Mouse (Mus musculus): ENCODE measurements around the gene Bend3. TPM values are rescaled to one million over a fixed set of nuclear protein-coding genes. Genes with fewer than 3 reads are reported as not detected.

Gene Bend3
- total and polyA plus RNA-seq, 2 experiments from 2014 or later: 1.5 to 10.7 TPM

DNA sequence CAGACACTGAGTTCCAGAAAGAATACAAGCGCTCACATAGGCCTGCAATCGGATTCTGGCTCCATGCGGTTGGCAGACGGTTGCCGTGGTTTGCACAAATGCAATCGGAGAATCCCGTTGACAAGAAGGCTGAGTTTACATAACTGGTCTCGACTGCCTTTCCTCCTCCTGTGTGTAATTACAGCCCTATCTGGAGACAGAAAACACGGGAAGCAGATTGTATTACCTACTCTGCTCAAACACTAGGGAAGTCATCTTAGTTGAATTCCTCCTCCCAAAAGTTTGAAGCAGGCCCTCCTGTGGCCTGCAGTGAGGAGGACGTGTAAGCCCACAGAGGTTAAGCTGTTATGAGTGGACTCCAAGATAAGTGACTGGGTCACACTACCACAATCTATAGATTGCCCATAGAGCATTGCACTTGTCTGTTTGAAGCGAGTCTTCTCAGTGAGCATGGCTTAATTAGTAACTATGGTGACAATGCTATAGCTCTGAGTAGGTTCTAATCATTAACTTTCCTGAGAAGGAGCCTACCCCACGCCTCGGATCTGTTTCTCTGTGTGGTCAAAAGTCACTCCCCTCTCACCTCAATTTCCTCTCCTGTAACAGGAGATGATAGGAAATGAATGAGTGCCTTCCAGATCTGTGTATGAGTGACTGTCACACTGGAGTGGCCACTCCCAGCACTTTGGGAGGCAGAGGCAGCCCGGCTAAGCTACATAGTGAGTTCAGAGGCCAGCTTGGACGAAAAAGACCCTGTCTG lies 37.5 kb upstream of the Bend3 start:
- Histone ChIP-seq H3K27ac (peak overlapping the region; percentile 75; the same call in 1 of the 2 replicates), H3K4me2 (ENCODE audit: low read depth, low read length) (no peak overlapping the region), H3K4me3 (ENCODE audit: low read length) (no peak overlapping the region), H3K36me3 (ENCODE audit: insufficient read depth, low read length) (no peaks in the 10 kb centered on the region), H3K9me3 (ENCODE audit: low read length) (no peaks in the 10 kb centered on the region), H3K4me1 (ENCODE audit: insufficient read depth, low read length) (peaks cover 9% of the 10 kb centered on the region; the same call in 1 of the 2 replicates), H3K27me3 (ENCODE audit: insufficient read depth, low read length) (no peaks in the 10 kb centered on the region), H3K9ac (replicated peaks; ENCODE audit: low read length) (no peak overlapping the region)
- WGBS: 46% methylated on average over 15 of the region's 15 CpGs
- TF ChIP-seq CTCF (IDR thresholded peaks at IDR 0.05; ENCODE audit: low read depth): no peak
- no peak for DNase-seq (ENCODE audit: low spot score)
- ATAC-seq: no peak

DNA sequence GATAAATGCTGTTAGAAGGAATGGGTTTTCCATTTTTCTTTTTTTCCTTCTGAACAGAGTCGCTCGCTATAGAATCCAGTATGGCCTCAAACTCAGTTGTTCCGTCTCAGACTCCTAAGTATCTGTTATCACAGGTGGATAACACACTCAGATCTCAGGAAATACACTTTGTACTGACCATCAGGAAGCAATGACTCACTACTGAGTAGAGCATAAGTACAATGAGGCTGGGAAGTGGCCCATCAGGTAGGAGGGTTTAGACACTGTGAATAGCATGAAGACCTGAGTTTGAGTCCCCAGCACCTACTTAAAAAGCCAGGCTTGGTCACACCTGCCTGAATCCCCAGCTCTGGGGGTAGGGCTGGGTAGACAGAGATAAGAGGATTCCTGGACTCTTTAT lies 30.0 kb upstream of the Bend3 start:
- WGBS: 92% methylated on average over 3 of the region's 3 CpGs
- TF ChIP-seq CTCF (IDR thresholded peaks at IDR 0.05; ENCODE audit: low read depth): no peak
- Histone ChIP-seq H3K9ac (replicated peaks; ENCODE audit: low read length) (no peak overlapping the region), H3K36me3 (ENCODE audit: insufficient read depth, low read length) (no peaks in the 10 kb centered on the region), H3K4me2 (ENCODE audit: low read depth, low read length) (no peak overlapping the region), H3K27me3 (ENCODE audit: insufficient read depth, low read length) (no peaks in the 10 kb centered on the region), H3K27ac (no peak overlapping the region), H3K9me3 (ENCODE audit: low read length) (no peaks in the 10 kb centered on the region), H3K4me3 (ENCODE audit: low read length) (no peak overlapping the region), H3K4me1 (ENCODE audit: insufficient read depth, low read length) (peaks cover 3% of the 10 kb centered on the region; the same call in 1 of the 2 replicates)
- DNase-seq (ENCODE audit: low spot score) (no peak), ATAC-seq (no peak)

- Histone ChIP-seq H3K27ac (no peak overlapping the region), H3K36me3 (ENCODE audit: insufficient read depth, low read length) (no peaks in the 10 kb centered on the region), H3K4me3 (ENCODE audit: low read length) (peak overlapping the region; percentile 20), H3K9me3 (ENCODE audit: low read length) (no peaks in the 10 kb centered on the region), H3K9ac (replicated peaks; ENCODE audit: low read length) (0 out of 2 replicates have a peak overlapping the region, but pooled peaks have one; percentile 17), H3K4me1 (ENCODE audit: insufficient read depth, low read length) (peaks cover 3% of the 10 kb centered on the region; the same call in 1 of the 2 replicates), H3K27me3 (ENCODE audit: insufficient read depth, low read length) (no peaks in the 10 kb centered on the region), H3K4me2 (ENCODE audit: low read depth, low read length) (peak overlapping the region; percentile 50)
- DNase-seq (ENCODE audit: low spot score) (peak; percentile 94), ATAC-seq (peak; percentile 96)
- peak; percentile 91 for TF ChIP-seq CTCF (IDR thresholded peaks at IDR 0.05; ENCODE audit: low read depth)
- WGBS: 21% methylated on average over 16 of the region's 16 CpGs
These were observed 26.6 kb upstream of the Bend3 start for GRCm38 (mm10) chr10:43451848-43452662.

- H3K4me1 ChIP-seq (ENCODE audit: insufficient read depth, low read length): peaks cover 3% of the 10 kb centered on the region; the same call in 1 of the 2 replicates
- WGBS: 18% methylated on average over 5 of the region's 5 CpGs
- no peaks in the 10 kb centered on the region for H3K27me3 ChIP-seq (ENCODE audit: insufficient read depth, low read length)
- peak overlapping the region; percentile 50 for H3K4me2 ChIP-seq (ENCODE audit: low read depth, low read length)
- no peak for ATAC-seq
- TF ChIP-seq CTCF (IDR thresholded peaks at IDR 0.05; ENCODE audit: low read depth): no peak
- H3K36me3 ChIP-seq (ENCODE audit: insufficient read depth, low read length): no peaks in the 10 kb centered on the region
- H3K9ac ChIP-seq (replicated peaks; ENCODE audit: low read length): no peak overlapping the region
- no peak for DNase-seq (ENCODE audit: low spot score)
- H3K27ac ChIP-seq: no peak overlapping the region
- H3K9me3 ChIP-seq (ENCODE audit: low read length): no peaks in the 10 kb centered on the region
- peak overlapping the region; percentile 20; the same call in 1 of the 2 replicates for H3K4me3 ChIP-seq (ENCODE audit: low read length)
These were observed 26.0 kb upstream of the Bend3 start for GRCm38 (mm10) chr10:43452663-43452996.

DNA sequence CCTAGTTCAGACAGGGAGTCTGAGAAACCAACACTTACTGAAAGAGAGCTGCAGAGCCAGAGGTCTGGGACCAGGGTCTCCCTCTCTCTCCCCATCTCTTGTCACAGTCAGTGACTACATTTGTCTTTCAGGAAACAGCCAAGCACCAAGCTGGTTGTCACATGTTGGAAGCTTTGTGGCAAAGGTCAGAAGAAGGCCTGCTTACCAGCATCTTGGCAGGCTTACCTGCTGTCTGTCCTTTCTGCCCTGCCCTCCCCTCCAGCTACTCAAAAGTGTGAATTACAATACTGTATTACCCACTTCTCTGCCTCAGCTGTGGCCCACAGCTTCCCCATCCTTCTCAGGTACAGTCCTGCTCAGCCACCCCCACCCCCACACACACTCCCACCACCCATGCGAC lies 24.4 kb upstream of the Bend3 start:
- DNase-seq (ENCODE audit: low spot score) (no peak), ATAC-seq (no peak)
- Histone ChIP-seq H3K4me3 (ENCODE audit: low read length) (no peak overlapping the region), H3K27me3 (ENCODE audit: insufficient read depth, low read length) (no peaks in the 10 kb centered on the region), H3K4me2 (ENCODE audit: low read depth, low read length) (no peak overlapping the region), H3K9me3 (ENCODE audit: low read length) (no peaks in the 10 kb centered on the region), H3K4me1 (ENCODE audit: insufficient read depth, low read length) (peaks cover 3% of the 10 kb centered on the region; the same call in 1 of the 2 replicates), H3K9ac (replicated peaks; ENCODE audit: low read length) (no peak overlapping the region), H3K27ac (no peak overlapping the region), H3K36me3 (ENCODE audit: insufficient read depth, low read length) (no peaks in the 10 kb centered on the region)
- TF ChIP-seq CTCF (IDR thresholded peaks at IDR 0.05; ENCODE audit: low read depth): no peak
- WGBS: 93% methylated on average over 1 of the region's 1 CpGs

DNA sequence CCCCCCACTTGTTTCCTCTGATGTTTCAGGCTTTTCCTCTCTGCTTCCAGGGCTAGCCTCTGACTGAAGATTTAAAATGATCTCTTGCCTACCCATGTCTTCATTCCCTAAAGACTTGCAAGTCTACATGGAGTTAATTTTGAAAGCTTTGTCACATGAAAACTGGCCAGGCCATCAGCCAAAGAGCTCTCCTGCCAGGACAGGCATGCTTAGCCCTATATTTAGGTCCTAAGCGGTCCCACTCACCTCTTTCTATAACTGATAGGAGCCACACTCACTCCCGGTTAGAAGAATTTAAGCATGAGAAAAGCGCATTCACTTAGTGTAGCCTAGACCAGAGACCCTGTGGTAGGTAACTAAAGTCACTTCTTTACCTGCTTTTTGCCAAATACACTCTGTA lies 24.0 kb upstream of the Bend3 start:
- no peaks in the 10 kb centered on the region for H3K36me3 ChIP-seq (ENCODE audit: insufficient read depth, low read length)
- H3K27ac ChIP-seq: no peak overlapping the region
- H3K4me2 ChIP-seq (ENCODE audit: low read depth, low read length): no peak overlapping the region
- WGBS: 94% methylated on average over 3 of the region's 3 CpGs
- H3K4me3 ChIP-seq (ENCODE audit: low read length): no peak overlapping the region
- H3K9me3 ChIP-seq (ENCODE audit: low read length): no peaks in the 10 kb centered on the region
- no peaks in the 10 kb centered on the region for H3K27me3 ChIP-seq (ENCODE audit: insufficient read depth, low read length)
- H3K4me1 ChIP-seq (ENCODE audit: insufficient read depth, low read length): peaks cover 3% of the 10 kb centered on the region; the same call in 1 of the 2 replicates
- H3K9ac ChIP-seq (replicated peaks; ENCODE audit: low read length): no peak overlapping the region
- DNase-seq (ENCODE audit: low spot score) (no peak), ATAC-seq (no peak)
- TF ChIP-seq CTCF (IDR thresholded peaks at IDR 0.05; ENCODE audit: low read depth): no peak

All from hindbrain, postnatal 0 days (tissue).